Mouse (Mus musculus) left cerebral cortex, postnatal 14 days (tissue): Measurements from ENCODE around the gene Pla1a. TPM values are rescaled to one million over a fixed set of nuclear protein-coding genes. Genes with fewer than 3 reads are reported as not detected.

Experiments used
- DNase-seq, 2 experiments: peaks; one replicate each; pipeline ENCODE4 v3.0.0; 2021 to 2022; ENCODE audit warnings: low spot score in 2 of 2, mixed read lengths in 1 of 2
- intact Hi-C: fragments of 180-260 bp; cut with DNase I; formaldehyde crosslinking; loops from one replicate; pipeline ENCODE4 v1.15.1; 2025
- total RNA-seq, 2 experiments: library from RNA; stranded (reverse); gene quantifications; 2 replicates each; pipeline ENCODE4 v1.2.3; 2021

Gene Pla1a
- total RNA-seq, 2 experiments from 2014 or later: 0.57 to 1.3 TPM

GRCm38 (mm10) chr16:38395060-38395730 is 37.8 kb downstream of the Pla1a start:
- DNase-seq: no peak
- intact Hi-C loops: no loop called here

GRCm38 (mm10) chr16:38394191-38394618 is 38.7 kb downstream of the Pla1a start:
- DNase-seq: no peak
- intact Hi-C loops: no loop called here

GRCm38 (mm10) chr16:38392126-38392894 is 40.6 kb downstream of the Pla1a start:
- no peak for DNase-seq
- intact Hi-C loops: no loop called here

GRCm38 (mm10) chr16:38390322-38390721 is 42.6 kb downstream of the Pla1a start:
- DNase-seq: no peak
- intact Hi-C loops: no loop called here

GRCm38 (mm10) chr16:38389284-38389893 is 43.6 kb downstream of the Pla1a start:
- DNase-seq: no peak
- intact Hi-C loops: no loop called here

- no peak for DNase-seq
- intact Hi-C loops: no loop called here
Observed at GRCm38 (mm10) chr16:38388757-38389156, 44.2 kb downstream of the Pla1a start.

- intact Hi-C loops: no loop called here
- DNase-seq: no peak
Observed at GRCm38 (mm10) chr16:38387389-38387788, 45.6 kb downstream of the Pla1a start.

- intact Hi-C loops: no loop called here
- no peak for DNase-seq
Observed at GRCm38 (mm10) chr16:38385700-38386099, 47.2 kb downstream of the Pla1a start.

- no peak for DNase-seq
- intact Hi-C loops: no loop called here
Observed at GRCm38 (mm10) chr16:38385184-38385634, 47.7 kb downstream of the Pla1a start.

GRCm38 (mm10) chr16:38383683-38384082 is 49.3 kb downstream of the Pla1a start:
- intact Hi-C loops: no loop called here

GRCm38 (mm10) chr16:38379926-38380325 is 53.0 kb downstream of the Pla1a start:
- intact Hi-C loops: loop anchor here (10.0 kb wide), 1 partner anchor 105 kb away; no protein-coding TSS in a partner anchor
- DNase-seq: no peak

More at GRCm38 (mm10) chr16:38383683-38384082, 49.3 kb downstream of the Pla1a start:
- DNase-seq: no peak

- no peak for DNase-seq
- intact Hi-C loops: loop anchor here (10.0 kb wide), 1 partner anchor 105 kb away; no protein-coding TSS in a partner anchor
Observed at GRCm38 (mm10) chr16:38379493-38379892, 53.5 kb downstream of the Pla1a start.

- no peak for DNase-seq
- intact Hi-C loops: loop anchor here (10.0 kb wide), 1 partner anchor 106 kb away; no protein-coding TSS in a partner anchor
Observed at GRCm38 (mm10) chr16:38379088-38379487, 53.9 kb downstream of the Pla1a start.

GRCm38 (mm10) chr16:38378591-38378990 is 54.4 kb downstream of the Pla1a start:
- no peak for DNase-seq
- intact Hi-C loops: loop anchor here (10.0 kb wide), 1 partner anchor 106 kb away; no protein-coding TSS in a partner anchor

- intact Hi-C loops: loop anchor here (10.0 kb wide), 1 partner anchor 107 kb away; no protein-coding TSS in a partner anchor
- DNase-seq: no peak
Observed at GRCm38 (mm10) chr16:38377546-38377945, 55.4 kb downstream of the Pla1a start.

GRCm38 (mm10) chr16:38376841-38377249 is 56.1 kb downstream of the Pla1a start:
- intact Hi-C loops: loop anchor here (10.0 kb wide), 1 partner anchor 108 kb away; no protein-coding TSS in a partner anchor
- DNase-seq: no peak

- DNase-seq: peak; percentile 56 to 76
- intact Hi-C loops: loop anchor here (10.0 kb wide), 1 partner anchor 108 kb away; no protein-coding TSS in a partner anchor
Observed at GRCm38 (mm10) chr16:38376163-38376840, 56.6 kb downstream of the Pla1a start.

GRCm38 (mm10) chr16:38375182-38375581 is 57.8 kb downstream of the Pla1a start:
- intact Hi-C loops: loop anchor here (10.0 kb wide), 1 partner anchor 110 kb away; no protein-coding TSS in a partner anchor
- no peak for DNase-seq
